Mouse (Mus musculus) CH12F3 (cell line): ENCODE measurements around the gene Tvp23a.

Experiments used
- in situ Hi-C: fragments of 300-500 bp; cut with MboI; formaldehyde crosslinking; loops from 2 replicates; pipeline ENCODE4 v1.14.3; 2020; ENCODE audit warnings: low sequenced_read_pairs

Gene Tvp23a

GRCm38 (mm10) chr16:10454583-10454974 lies 7.4 kb upstream of the Tvp23a start:
- in situ Hi-C loops = no loop called here

GRCm38 (mm10) chr16:10453872-10454582 lies 6.9 kb upstream of the Tvp23a start:
- in situ Hi-C loops = no loop called here

DNA sequence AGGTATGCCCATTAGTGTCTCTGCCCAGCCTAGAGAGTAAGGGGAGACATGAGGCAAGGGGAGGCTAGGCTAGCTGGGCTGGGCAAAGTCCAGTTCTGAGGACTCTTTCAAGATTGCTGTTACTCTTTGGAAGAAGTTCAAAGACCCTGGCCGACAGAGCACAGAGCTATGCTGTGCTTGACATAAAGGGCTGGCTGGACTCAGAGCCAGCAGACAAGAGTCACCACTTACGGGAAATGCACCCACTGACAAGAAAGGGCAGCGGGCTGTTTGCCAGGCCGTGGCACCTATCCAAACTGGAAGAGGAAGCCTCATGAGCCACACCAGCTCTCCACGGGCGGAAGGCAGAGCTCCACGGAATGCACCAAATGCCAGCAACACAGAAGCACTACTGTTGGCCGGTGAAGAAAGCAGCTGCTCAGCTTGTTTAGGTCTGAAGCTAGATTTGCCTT lies 5.3 kb upstream of the Tvp23a start:
- in situ Hi-C loops = no loop called here

- in situ Hi-C loops = no loop called here
These were observed 4.7 kb upstream of the Tvp23a start for GRCm38 (mm10) chr16:10451906-10452305.

DNA sequence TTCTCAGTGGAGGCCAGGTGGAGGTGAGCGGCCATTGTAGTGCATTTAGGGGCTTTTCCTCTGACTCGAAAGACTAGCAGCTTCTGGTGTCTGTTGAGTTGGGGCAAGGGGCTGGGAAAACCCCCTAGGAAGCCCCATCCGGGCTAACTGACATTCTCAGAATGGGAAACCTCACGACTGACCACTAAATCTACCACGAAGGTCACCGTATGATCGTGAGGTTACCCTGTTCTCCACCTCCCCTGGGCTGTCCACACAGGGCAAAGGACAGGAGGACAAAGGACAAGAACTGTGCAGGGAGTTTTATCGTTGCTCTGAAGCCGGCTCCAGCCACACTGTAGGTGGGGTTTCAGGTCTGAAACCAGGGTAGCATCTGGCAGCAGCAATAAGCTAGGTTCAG lies 1.8 kb upstream of the Tvp23a start:
- in situ Hi-C loops = no loop called here

DNA sequence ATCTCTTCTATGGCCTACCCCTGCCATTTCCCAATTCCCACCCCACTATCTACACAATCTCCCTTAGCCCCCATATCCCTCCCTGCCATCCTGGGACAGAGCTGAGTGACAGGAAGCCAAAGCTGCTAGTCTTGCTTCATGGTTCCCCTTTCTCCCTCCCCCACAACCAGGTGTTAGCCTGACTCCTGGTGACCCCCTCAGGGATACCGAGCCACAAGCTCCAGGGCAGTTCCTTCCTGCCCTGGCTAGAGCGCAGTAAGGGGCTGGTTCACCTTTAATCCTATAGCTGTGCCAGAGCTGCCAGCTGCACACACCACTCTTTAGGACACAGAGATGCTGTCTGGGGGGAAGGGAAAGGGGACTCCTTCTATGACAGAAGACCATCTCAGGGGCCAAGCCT lies 619 bp upstream of the Tvp23a start:
- in situ Hi-C loops = no loop called here

- in situ Hi-C loops = no loop called here
These were observed 444 bp downstream of the Tvp23a start for GRCm38 (mm10) chr16:10446573-10447263.

DNA sequence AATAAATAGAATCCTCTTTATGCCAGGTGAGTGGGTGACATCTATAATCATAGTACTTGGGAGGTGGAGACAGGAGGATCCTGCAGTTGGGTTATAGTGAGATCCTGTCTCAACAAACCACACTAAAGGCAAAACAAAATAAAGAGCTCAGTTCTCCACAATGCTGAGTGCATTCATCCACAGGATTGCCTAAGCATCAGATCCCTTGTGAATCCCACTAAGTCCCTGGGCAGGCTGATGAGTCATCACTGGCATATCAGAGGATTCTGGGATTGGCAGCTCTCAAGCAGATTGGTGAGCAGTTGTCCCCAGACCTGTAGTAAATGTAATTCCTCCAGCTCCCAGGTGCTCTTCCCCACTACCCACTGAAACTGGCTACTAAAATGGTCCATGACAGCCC lies 3.4 kb downstream of the Tvp23a start:
- in situ Hi-C loops = no loop called here

GRCm38 (mm10) chr16:10441761-10442160 lies 5.4 kb downstream of the Tvp23a start:
- in situ Hi-C loops = no loop called here

DNA sequence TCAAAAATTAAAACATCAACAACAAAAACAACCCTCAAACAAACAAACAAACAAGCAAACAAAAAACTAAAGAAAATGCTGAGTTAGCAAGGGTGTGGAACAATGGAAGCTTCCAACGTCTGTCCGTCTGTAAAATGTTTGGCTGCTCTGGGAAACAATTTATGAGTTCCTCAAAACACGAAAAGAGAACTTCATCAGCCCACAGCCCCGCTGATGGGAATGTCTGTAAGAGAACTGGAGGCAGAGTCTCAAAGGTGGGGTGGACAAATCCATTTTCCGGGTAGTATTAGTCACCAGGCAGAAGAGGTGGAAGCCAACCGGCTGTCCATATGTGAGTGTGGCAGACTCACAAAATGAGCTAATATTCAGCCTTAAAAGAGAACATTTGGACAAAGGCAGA lies 5.8 kb downstream of the Tvp23a start:
- in situ Hi-C loops = no loop called here

DNA sequence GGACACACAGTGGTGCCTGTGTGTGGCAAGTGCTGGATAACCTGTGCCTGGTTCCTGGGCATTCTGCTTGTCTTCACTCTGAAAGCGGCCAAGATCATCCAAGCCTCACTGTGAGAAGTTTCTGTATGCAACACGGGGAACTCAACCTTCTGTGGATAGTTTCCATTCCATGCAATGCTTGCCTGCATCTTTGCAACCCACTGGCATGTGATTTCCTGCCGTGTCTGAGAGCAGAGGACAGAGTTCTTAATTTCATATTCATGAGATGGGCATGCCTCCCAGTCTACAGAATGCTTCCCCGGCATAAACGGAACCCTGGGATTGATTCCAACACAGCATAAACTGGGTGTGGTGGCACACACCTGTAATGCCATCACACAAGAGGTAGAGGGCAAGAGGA lies 9.1 kb downstream of the Tvp23a start:
- in situ Hi-C loops = no loop called here

DNA sequence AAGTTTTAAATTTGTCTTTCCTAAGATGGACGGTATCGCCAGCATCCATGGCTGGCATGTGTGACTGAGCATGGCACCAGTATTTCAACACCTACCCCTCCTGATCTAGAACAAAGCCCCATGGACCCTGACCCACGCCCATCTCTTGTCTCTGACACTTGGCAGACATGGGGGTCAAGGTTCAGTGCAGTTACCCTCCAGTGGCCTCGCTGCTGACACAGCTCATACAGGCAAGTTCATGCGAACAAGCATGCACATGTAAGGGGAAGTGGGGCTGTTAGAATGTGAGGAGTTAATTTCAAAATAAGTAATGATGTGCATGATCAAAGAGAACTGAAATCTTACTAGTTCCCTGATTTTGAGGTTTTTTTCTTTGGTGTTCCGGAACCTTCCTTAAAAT lies 11.0 kb downstream of the Tvp23a start:
- in situ Hi-C loops = no loop called here

GRCm38 (mm10) chr16:10433344-10433743 lies 13.8 kb downstream of the Tvp23a start:
- in situ Hi-C loops = no loop called here

DNA sequence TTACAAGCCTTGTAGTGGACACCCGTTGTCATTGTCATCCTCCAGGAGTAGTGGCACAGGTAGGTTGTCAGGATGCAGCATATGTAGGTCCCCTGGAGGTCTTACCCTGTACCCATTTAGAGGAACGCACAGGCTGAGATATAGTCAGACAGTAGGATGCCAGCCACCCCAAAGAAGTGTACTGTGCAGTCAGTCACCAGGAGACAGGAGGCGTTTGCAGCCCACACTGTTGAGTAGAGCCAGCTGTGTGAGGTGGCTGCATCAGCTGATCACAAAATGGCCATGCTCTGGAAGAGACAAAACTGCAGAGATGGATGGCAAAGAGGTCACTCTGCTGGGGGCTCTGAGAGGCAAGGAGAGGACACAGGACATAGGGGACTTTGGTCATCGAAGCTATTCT lies 14.8 kb downstream of the Tvp23a start:
- in situ Hi-C loops = no loop called here

DNA sequence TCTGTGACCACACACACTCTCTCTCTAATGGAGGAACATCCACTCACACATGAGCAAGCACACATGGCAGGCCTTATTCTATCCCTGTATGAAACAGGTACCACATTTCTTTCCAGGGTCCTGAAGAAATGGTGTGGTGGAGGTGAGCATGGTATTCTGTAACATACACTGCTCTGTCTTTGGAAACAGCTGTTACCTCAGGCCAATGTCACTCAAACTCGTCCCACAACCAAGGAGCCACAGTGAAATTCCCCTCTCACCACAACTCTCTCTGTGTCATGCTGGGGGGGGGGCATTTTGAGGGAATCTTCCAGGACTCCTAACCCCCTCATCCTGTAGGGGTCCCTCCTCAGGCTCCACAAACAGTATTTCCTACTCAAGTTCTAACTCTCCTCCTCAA lies 15.3 kb downstream of the Tvp23a start:
- in situ Hi-C loops = no loop called here

GRCm38 (mm10) chr16:10420447-10421054 lies 26.6 kb downstream of the Tvp23a start:
- in situ Hi-C loops = no loop called here

GRCm38 (mm10) chr16:10417723-10418259 lies 29.4 kb downstream of the Tvp23a start:
- in situ Hi-C loops = loop anchor here (5.0 kb wide), 1 partner anchor 110 kb away; no protein-coding TSS in a partner anchor

- in situ Hi-C loops = loop anchor here (5.0 kb wide), 1 partner anchor 110 kb away; no protein-coding TSS in a partner anchor
These were observed 30.3 kb downstream of the Tvp23a start for GRCm38 (mm10) chr16:10416866-10417265.

DNA sequence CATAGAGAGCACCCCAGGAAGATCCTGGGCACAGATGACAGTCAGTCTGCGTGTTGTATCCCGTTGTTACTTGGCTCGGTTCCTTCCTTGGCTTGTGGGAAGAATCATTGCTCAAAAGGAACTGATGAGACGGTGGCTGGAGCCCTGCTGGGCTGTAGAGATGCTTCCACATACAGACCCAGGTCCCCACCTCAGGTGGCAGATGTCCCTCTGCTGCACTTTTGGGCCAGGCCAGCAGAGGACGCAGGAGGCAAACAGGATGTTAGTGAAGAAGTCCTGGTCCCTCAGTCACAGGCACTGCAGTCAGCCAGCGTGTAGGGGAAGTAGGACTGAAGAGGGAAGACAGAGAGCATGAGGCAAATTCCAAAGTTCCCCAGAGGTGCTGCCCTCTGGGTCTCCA lies 31.2 kb downstream of the Tvp23a start:
- in situ Hi-C loops = loop anchor here (5.0 kb wide), 1 partner anchor 111 kb away; no protein-coding TSS in a partner anchor

DNA sequence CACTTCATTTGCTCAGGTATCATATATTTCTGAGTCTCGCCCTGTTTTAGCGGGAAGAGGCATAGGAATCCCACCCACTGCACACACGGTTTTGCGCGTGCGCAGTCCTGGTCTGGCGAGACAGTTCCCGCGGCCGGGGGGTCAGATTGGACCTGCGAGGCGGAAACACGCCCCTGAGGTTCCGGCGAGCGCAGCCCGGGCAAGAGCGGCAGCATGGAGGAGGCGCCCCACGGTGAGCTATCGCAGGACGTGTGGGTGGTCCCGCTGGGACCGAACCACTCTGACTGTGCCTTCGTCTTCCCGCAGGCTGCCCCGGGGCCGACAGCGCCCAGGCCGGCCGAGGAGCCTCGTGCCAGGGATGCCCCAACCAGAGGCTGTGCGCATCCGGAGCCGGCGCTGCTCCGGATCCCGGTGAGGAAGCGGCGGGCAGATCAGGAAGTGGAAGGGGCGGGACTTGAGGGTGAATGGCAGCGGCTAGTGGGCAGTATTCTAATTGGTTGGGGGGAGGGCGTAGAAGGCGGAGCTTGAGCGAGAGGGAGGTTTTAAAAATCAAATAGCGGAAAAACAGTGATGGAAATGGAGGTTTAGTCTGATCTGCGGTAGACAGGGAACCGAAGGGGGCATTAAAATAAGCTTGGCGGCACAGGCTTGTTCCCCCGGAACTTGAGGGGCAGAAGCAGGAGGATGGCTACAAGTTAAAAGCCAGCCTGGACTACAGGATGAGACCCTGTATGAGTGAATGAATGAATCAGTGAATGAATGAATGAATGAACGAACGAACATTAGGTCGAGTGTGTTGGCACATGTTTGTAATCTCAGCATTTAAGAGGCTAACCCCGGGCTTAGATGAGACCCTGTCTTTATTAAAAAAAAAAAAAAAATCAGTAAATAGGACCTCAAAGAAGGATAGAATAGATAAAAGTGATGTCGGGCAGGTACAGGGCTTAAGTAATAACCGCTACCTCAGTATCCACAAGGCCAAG lies 35.1 kb downstream of the Tvp23a start, which contains the start of gene Nubp1:
TSS of gene Nubp1 (plus strand) at position 185 of the 983 bp plus-strand sequence.
- in situ Hi-C loops = no loop called here
